Mouse (Mus musculus): ENCODE measurements at regions not wholly inside any gene's neighbourhood (a gene's known extent, or its start where the extent isn't known, plus 50 kb on each side); places are given as distances from the start of the nearest gene placed in this dataset.

DNA sequence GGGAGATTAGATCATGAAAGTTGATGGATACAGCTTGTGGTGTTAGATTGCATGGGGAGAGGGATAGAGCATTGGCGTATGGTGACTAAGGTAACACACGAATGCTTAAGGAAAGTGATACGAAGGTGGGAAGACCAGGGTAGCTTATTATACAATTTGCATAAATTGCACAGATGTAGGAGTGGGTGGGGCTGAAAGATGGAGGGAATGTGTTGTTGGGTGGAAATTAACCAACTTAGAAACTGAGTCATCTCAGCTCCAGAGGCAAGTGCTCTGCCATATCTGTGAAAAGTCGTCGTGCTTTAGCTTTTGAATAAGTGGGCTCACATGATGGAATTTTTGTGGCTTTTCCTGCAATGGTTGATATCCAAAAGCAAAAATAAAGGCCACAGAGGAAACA is 404.8 kb upstream of the Frg1 start:
- no peak for TF ChIP-seq TBP (IDR thresholded peaks at IDR 0.05; ENCODE audit: low read depth, low read length)
- TF ChIP-seq MYB (IDR thresholded peaks at IDR 0.05; ENCODE audit: low read depth, low read length): no peak
- TF ChIP-seq ZKSCAN1 (IDR thresholded peaks at IDR 0.05; ENCODE audit: low read depth, low read length): no peak
- DNase-seq (ENCODE audit: low read depth, low spot score): no peak
- Histone ChIP-seq H3K4me1 (ENCODE audit: control insufficient read depth in 1 of 2, insufficient read depth in 2 of 2, low read length in 2 of 2) (no peaks in the 10 kb centered on the region), H3K79me2 (ENCODE audit: control insufficient read depth, insufficient read depth, low read length, poor library complexity) (no peaks in the 10 kb centered on the region), H3K36me3 (ENCODE audit: control insufficient read depth in 1 of 2, insufficient read depth in 2 of 2, low read length in 2 of 2) (no peaks in the 10 kb centered on the region), H3K9me3 (replicated peaks; ENCODE audit: insufficient read depth, low read length) (no peaks in the 10 kb centered on the region), H3K9ac (ENCODE audit: control insufficient read depth, low read depth, low read length, poor library complexity, severe bottlenecking) (no peak overlapping the region), H3K4me3 (ENCODE audit: control insufficient read depth in 1 of 2, insufficient read depth in 1 of 2, low read depth in 2 of 2, low read length in 2 of 2) (no peak overlapping the region), H3K27ac (ENCODE audit: control insufficient read depth, low read depth, low read length) (no peak overlapping the region), H3K27me3 (ENCODE audit: control insufficient read depth in 1 of 2, insufficient read depth in 2 of 2, low read length in 2 of 2) (no peaks in the 10 kb centered on the region)

DNA sequence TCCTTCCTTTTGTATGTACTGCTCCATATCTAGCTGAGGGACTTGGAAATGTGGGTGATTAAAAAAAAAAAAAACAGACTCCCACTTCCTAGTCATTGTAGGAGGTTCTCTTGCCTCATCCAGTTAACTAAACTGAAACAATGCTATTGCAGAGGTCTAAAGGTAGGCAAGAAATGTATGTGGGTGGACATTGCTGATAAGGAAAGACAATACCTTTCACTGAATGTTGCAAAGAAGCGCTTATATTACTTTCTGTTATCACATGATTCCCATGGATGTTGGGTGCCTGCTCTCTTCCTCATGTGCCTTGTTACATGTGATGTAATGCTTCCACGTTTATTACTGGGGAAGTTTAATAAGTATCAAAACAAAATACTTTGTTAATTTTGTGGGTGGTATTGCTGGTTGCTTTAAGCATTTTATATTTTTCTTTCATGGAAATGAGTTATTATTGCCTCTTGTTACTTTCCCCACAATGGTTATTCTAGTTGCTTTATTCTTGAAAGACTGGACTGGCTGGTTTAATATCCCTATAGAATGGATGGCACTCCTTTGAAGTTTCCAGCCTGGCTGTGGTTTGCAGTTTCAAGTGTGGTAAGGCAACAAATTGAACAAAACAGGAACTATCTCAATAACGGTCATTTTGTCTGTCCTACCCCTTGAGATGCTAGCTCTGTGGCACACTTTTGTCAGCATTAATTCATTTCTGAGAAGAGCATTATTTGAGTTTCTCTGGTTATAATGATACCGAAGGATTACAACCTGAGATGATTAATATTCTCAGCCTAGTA is 403.9 kb upstream of the Frg1 start:
- H3K9me3 ChIP-seq (replicated peaks; ENCODE audit: insufficient read depth, low read length): no peaks in the 10 kb centered on the region
- H3K9ac ChIP-seq (ENCODE audit: control insufficient read depth, low read depth, low read length, poor library complexity, severe bottlenecking): no peak overlapping the region
- no peaks in the 10 kb centered on the region for H3K79me2 ChIP-seq (ENCODE audit: control insufficient read depth, insufficient read depth, low read length, poor library complexity)
- H3K4me1 ChIP-seq (ENCODE audit: control insufficient read depth in 1 of 2, insufficient read depth in 2 of 2, low read length in 2 of 2): no peaks in the 10 kb centered on the region
- DNase-seq (ENCODE audit: low read depth, low spot score): no peak
- H3K27ac ChIP-seq (ENCODE audit: control insufficient read depth, low read depth, low read length): no peak overlapping the region
- no peak overlapping the region for H3K4me3 ChIP-seq (ENCODE audit: control insufficient read depth in 1 of 2, insufficient read depth in 1 of 2, low read depth in 2 of 2, low read length in 2 of 2)
- no peaks in the 10 kb centered on the region for H3K36me3 ChIP-seq (ENCODE audit: control insufficient read depth in 1 of 2, insufficient read depth in 2 of 2, low read length in 2 of 2)
- no peaks in the 10 kb centered on the region for H3K27me3 ChIP-seq (ENCODE audit: control insufficient read depth in 1 of 2, insufficient read depth in 2 of 2, low read length in 2 of 2)
- no peak for TF ChIP-seq MEF2A (IDR thresholded peaks at IDR 0.05; ENCODE audit: extremely low read depth, insufficient replicate concordance, low read depth, low read length, poor library complexity, severe bottlenecking)
- TF ChIP-seq EP300 (IDR thresholded peaks at IDR 0.05; ENCODE audit: low read depth in 1 of 2, low read length in 2 of 2): no peak
- TF ChIP-seq RCOR1 (IDR thresholded peaks at IDR 0.05; ENCODE audit: low read depth, low read length): no peak
- no peak for TF ChIP-seq ZC3H11A (IDR thresholded peaks at IDR 0.05; ENCODE audit: low read depth, low read length)
- TF ChIP-seq TCF12 (IDR thresholded peaks at IDR 0.05; ENCODE audit: low read depth, low read length): no peak
- no peak for TF ChIP-seq KAT2A (conservative IDR thresholded peaks at IDR 0.05; ENCODE audit: low read depth, low read length)
- TF ChIP-seq MAX (IDR thresholded peaks at IDR 0.05; ENCODE audit: low read length): no peak
- TF ChIP-seq ZMIZ1 (IDR thresholded peaks at IDR 0.05; ENCODE audit: low read depth, low read length): no peak
- no peak for TF ChIP-seq USF1 (IDR thresholded peaks at IDR 0.05; ENCODE audit: low read depth, low read length)
- no peak for TF ChIP-seq TBP (IDR thresholded peaks at IDR 0.05; ENCODE audit: low read depth, low read length)
- TF ChIP-seq SIN3A (IDR thresholded peaks at IDR 0.05; ENCODE audit: low read length): no peak
- no peak for TF ChIP-seq TAL1 (IDR thresholded peaks at IDR 0.05; ENCODE audit: low read length)
- no peak for TF ChIP-seq MYB (IDR thresholded peaks at IDR 0.05; ENCODE audit: low read depth, low read length)
